ENCODE assay signal across 9 mouse cellular contexts in genomic region chr7:126265949-126266348, GRCm38 (mm10). TPM values are rescaled to one million over a fixed set of nuclear protein-coding genes. Genes with fewer than 3 reads are reported as not detected.
DNase-seq lines count a peak whose midpoint lies in the region; ATAC-seq and TF ChIP-seq lines count a peak whose summit lies in the region.
"Had no signal": no experiment of that assay in that cellular context is flagged by ENCODE, and none has a peak within 500 bp of the region (broad histone marks: within the 10 kb centered on the region; RNA-seq: fewer than 3 reads in every experiment).

No protein-coding gene starts in this region.

- peak; percentile 42 for ATAC-seq in neural tube, embryonic 12.5 days (ENCODE audit: low FRiP score, low read depth)
- peak; percentile 55 for ATAC-seq in heart, embryonic 15.5 days (replicated peaks; ENCODE audit: insufficient number of reproducible peaks, insufficient read depth, low FRiP score, low read depth)
- ATAC-seq in lung, embryonic 15.5 days (ENCODE audit: borderline replicate concordance, extremely low read depth, low FRiP score, low TSS enrichment), result peak; percentile 46
- no peak for ATAC-seq in CD4-positive, CD25-positive, alpha-beta regulatory T cell, adult 4 months

- H3K27me3 ChIP-seq in neural tube, embryonic 12.5 days (replicated peaks), result no peaks in the 10 kb centered on the region
- peaks cover 86% of the 10 kb centered on the region for H3K27me3 ChIP-seq in forebrain, embryonic 10.5 days (ENCODE audit: poor library complexity, severe bottlenecking)
- peaks cover 6% of the 10 kb centered on the region; the same call in 1 of the 2 replicates for H3K27me3 ChIP-seq in heart, embryonic 15.5 days
- no peaks in the 10 kb centered on the region for H3K27me3 ChIP-seq in lung, embryonic 15.5 days

- H3K4me1 ChIP-seq in neural tube, embryonic 12.5 days, result peaks cover 16% of the 10 kb centered on the region; the same call in 1 of the 2 replicates
- peaks cover 35% of the 10 kb centered on the region for H3K4me1 ChIP-seq in forebrain, embryonic 10.5 days
- peaks cover 21% of the 10 kb centered on the region for H3K4me1 ChIP-seq in heart, embryonic 15.5 days (replicated peaks)
- peaks cover 8% of the 10 kb centered on the region; the same call in 1 of the 2 replicates for H3K4me1 ChIP-seq in lung, embryonic 15.5 days

- no peak overlapping the region for H3K4me2 ChIP-seq in neural tube, embryonic 12.5 days (replicated peaks)
- 0 out of 2 replicates have a peak overlapping the region, but pooled peaks have one; percentile 16 for H3K4me2 ChIP-seq in heart, embryonic 15.5 days
- no peak overlapping the region for H3K4me2 ChIP-seq in lung, embryonic 15.5 days

- TF ChIP-seq CTCF in layer of hippocampus, adult 2 months (conservative IDR thresholded peaks at IDR 0.05), result no peak

- H3K36me3 ChIP-seq in neural tube, embryonic 12.5 days, result no peaks in the 10 kb centered on the region
- H3K36me3 ChIP-seq in forebrain, embryonic 10.5 days (replicated peaks), result no peaks in the 10 kb centered on the region
- H3K36me3 ChIP-seq in heart, embryonic 15.5 days, result no peaks in the 10 kb centered on the region
- H3K36me3 ChIP-seq in lung, embryonic 15.5 days, result no peaks in the 10 kb centered on the region
- H3K36me3 ChIP-seq: G1E had no signal

- DNase-seq in neural tube, embryonic 10.5 days (ENCODE audit: extremely low spot score, low spot score), result no peak
- DNase-seq in forebrain, embryonic 10.5 days (ENCODE audit: extremely low spot score, low spot score), result no peak
- DNase-seq in layer of hippocampus, adult 2 months (ENCODE audit: low spot score in 2 of 2), result peak; percentile 88 to 93
- DNase-seq in telencephalon, adult 2 months (ENCODE audit: low read depth, low spot score), result peak; percentile 86

- H3K4me3 ChIP-seq in neural tube, embryonic 12.5 days, result no peak overlapping the region
- H3K4me3 ChIP-seq in forebrain, embryonic 10.5 days, result no peak overlapping the region
- H3K4me3 ChIP-seq in heart, embryonic 15.5 days, result no peak overlapping the region
- no peak overlapping the region for H3K4me3 ChIP-seq in layer of hippocampus, adult 2 months
- no peak overlapping the region for H3K4me3 ChIP-seq in lung, embryonic 15.5 days

- H3K9ac ChIP-seq in neural tube, embryonic 12.5 days, result no peak overlapping the region
- H3K9ac ChIP-seq in heart, embryonic 15.5 days, result no peak overlapping the region
- H3K9ac ChIP-seq in lung, embryonic 15.5 days, result no peak overlapping the region

- no peaks in the 10 kb centered on the region for H3K9me3 ChIP-seq in neural tube, embryonic 12.5 days
- H3K9me3 ChIP-seq in forebrain, embryonic 10.5 days, result no peaks in the 10 kb centered on the region
- H3K9me3 ChIP-seq in heart, embryonic 15.5 days (replicated peaks), result no peaks in the 10 kb centered on the region
- H3K9me3 ChIP-seq in lung, embryonic 15.5 days, result no peaks in the 10 kb centered on the region
- H3K9me3 ChIP-seq: G1E had no signal

- H3K27ac ChIP-seq in neural tube, embryonic 12.5 days, result no peak overlapping the region
- H3K27ac ChIP-seq in forebrain, embryonic 10.5 days, result peak overlapping the region; percentile 44
- 0 out of 2 replicates have a peak overlapping the region, but pooled peaks have one; percentile 7 for H3K27ac ChIP-seq in heart, embryonic 15.5 days
- H3K27ac ChIP-seq in layer of hippocampus, adult 2 months, result peak overlapping the region; percentile 64; the same call in 1 of the 2 replicates
- H3K27ac ChIP-seq in lung, embryonic 15.5 days, result no peak overlapping the region

- WGBS in neural tube, embryonic 12.5 days, result 66% methylated on average over 9 of the region's 9 CpGs
- 83% methylated on average over 9 of the region's 9 CpGs for WGBS in forebrain, embryonic 10.5 days
- WGBS in heart, embryonic 15.5 days, result 29% methylated on average over 9 of the region's 9 CpGs
- WGBS in lung, embryonic 15.5 days, result 32% methylated on average over 9 of the region's 9 CpGs

RNA-seq across cellular contexts. Expression of gene Sbk1, which starts 6.5 kb away (rescaled TPM):
- 322 and 342 TPM in 2 replicates for polyA plus RNA-seq in neural tube, embryonic 12.5 days (2016; fragmentation: Nextera tagmentation; extraction: Ambion mirVana)
- 79.1 and 83.0 TPM in 2 replicates for polyA plus RNA-seq in forebrain, embryonic 10.5 days (2016; fragmentation: Nextera tagmentation; extraction: Ambion mirVana)
- polyA plus RNA-seq in heart, embryonic 15.5 days (2015; fragmentation: Nextera tagmentation; extraction: Ambion mirVana), result 11.2 and 16.4 TPM in 2 replicates
- total RNA-seq in layer of hippocampus, adult 2 months (2021), result 10 to 100 TPM; 71.9 to 73.3 TPM
- polyA plus RNA-seq in lung, embryonic 15.5 days (2015; fragmentation: Nextera tagmentation; extraction: Ambion mirVana), result 28.7 and 32.3 TPM in 2 replicates
- 1 to 10 TPM; 2.7 to 5.0 TPM for polyA plus RNA-seq in CD4-positive, CD25-positive, alpha-beta regulatory T cell, adult 4 months (2017; shearing (Covaris generic))

Comparison
In these comparisons a context has a peak if more than half of its experiments do, and no peak if none do; other contexts are left out.
1. H3K27ac ChIP-seq: peak in forebrain, embryonic 10.5 days (single experiment), heart, embryonic 15.5 days (single experiment) and layer of hippocampus, adult 2 months (single experiment); none in neural tube, embryonic 12.5 days (single experiment) and lung, embryonic 15.5 days (single experiment).
2. DNase-seq: peak in layer of hippocampus, adult 2 months (2 of 2) and telencephalon, adult 2 months (single experiment); none in neural tube, embryonic 10.5 days (single experiment) and forebrain, embryonic 10.5 days (single experiment).